Mouse (Mus musculus): ENCODE data around the gene Gm45711.
"Not testable (repeated sequence)": the region's sequence is repeated elsewhere in the genome, so short reads cannot be mapped to it uniquely, and the experiment has no call there.

- TF ChIP-seq CTCF (conservative IDR thresholded peaks at IDR 0.05 in 1 of 2, IDR thresholded peaks at IDR 0.05 in 1 of 2; ENCODE audit: low read depth in 2 of 2, low read length in 2 of 2); EP300 (IDR thresholded peaks at IDR 0.05; ENCODE audit: low read length); POLR2A (IDR thresholded peaks at IDR 0.05; ENCODE audit: low read depth, low read length); CHD1 (IDR thresholded peaks at IDR 0.05; ENCODE audit: low read depth, low read length); ZC3H11A (IDR thresholded peaks at IDR 0.05; ENCODE audit: low read depth, low read length); ZMIZ1 (IDR thresholded peaks at IDR 0.05; ENCODE audit: low read depth, low read length); ETS1 (conservative IDR thresholded peaks at IDR 0.05; ENCODE audit: low read depth, low read length); MAX (IDR thresholded peaks at IDR 0.05; ENCODE audit: low read length); TCF12 (IDR thresholded peaks at IDR 0.05; ENCODE audit: low read depth, low read length); USF1 (IDR thresholded peaks at IDR 0.05; ENCODE audit: low read depth, low read length); MAFK (IDR thresholded peaks at IDR 0.05; ENCODE audit: insufficient replicate concordance, low read length); GABPA (IDR thresholded peaks at IDR 0.05; ENCODE audit: insufficient replicate concordance, low read depth, low read length): not testable (repeated sequence)
These were observed 8.3 kb downstream of the Gm45711 start for GRCm38 (mm10) chr8:104301577-104301976.
